Comparison of ENCODE assay signal across 8 mouse cellular contexts in genomic region chr13:63112043-63112597, GRCm38 (mm10).
A peak's percentile ranks its signal among the peaks of the same experiment; 100 is the strongest.
DNase-seq lines count a peak whose midpoint lies in the region; ATAC-seq and TF ChIP-seq lines count a peak whose summit lies in the region.

No protein-coding gene starts in this region.

- H3K4me1 ChIP-seq in lung, embryonic 16.5 days (replicated peaks; ENCODE audit: control insufficient read depth, insufficient read depth, low read length), result peaks cover 55% of the 10 kb centered on the region
- peaks cover 25% of the 10 kb centered on the region for H3K4me1 ChIP-seq in embryonic fibroblast, embryonic 13.5 days (ENCODE audit: control insufficient read depth, insufficient read depth, low read length)
- peaks cover 30% of the 10 kb centered on the region for H3K4me1 ChIP-seq in intestine, embryonic 15.5 days (replicated peaks)
- peaks cover 15% of the 10 kb centered on the region for H3K4me1 ChIP-seq in midbrain, embryonic 15.5 days

- 0 out of 2 replicates have a peak, but pooled peaks have one; percentile 8 for ATAC-seq in lung, embryonic 16.5 days (ENCODE audit: low read depth)
- peak; percentile 46; the same call in 1 of the 2 replicates for ATAC-seq in intestine, embryonic 15.5 days
- no peak for ATAC-seq in midbrain, embryonic 15.5 days (replicated peaks)

- H3K27ac ChIP-seq in lung, embryonic 16.5 days (ENCODE audit: low read length), result peak overlapping the region; percentile 86
- H3K27ac ChIP-seq in embryonic fibroblast, embryonic 13.5 days (ENCODE audit: insufficient read depth, low read length), result peak overlapping the region; percentile 96
- H3K27ac ChIP-seq in intestine, embryonic 15.5 days, result peak overlapping the region; percentile 81
- H3K27ac ChIP-seq in midbrain, embryonic 15.5 days, result peak overlapping the region; percentile 59; the same call in 1 of the 2 replicates

- no peaks in the 10 kb centered on the region for H3K27me3 ChIP-seq in lung, embryonic 16.5 days (ENCODE audit: control insufficient read depth, insufficient read depth, low read depth, low read length)
- H3K27me3 ChIP-seq in intestine, embryonic 15.5 days (replicated peaks), result no peaks in the 10 kb centered on the region
- H3K27me3 ChIP-seq in midbrain, embryonic 15.5 days (replicated peaks), result no peaks in the 10 kb centered on the region

- no peak for TF ChIP-seq CTCF in embryonic fibroblast, embryonic 13.5 days (IDR thresholded peaks at IDR 0.05; ENCODE audit: borderline replicate concordance, insufficient read depth, low read length)

- H3K9ac ChIP-seq in lung, embryonic 16.5 days (ENCODE audit: low read length), result no peak overlapping the region
- H3K9ac ChIP-seq in intestine, embryonic 15.5 days, result no peak overlapping the region
- H3K9ac ChIP-seq in midbrain, embryonic 15.5 days, result no peak overlapping the region

- 44% methylated on average over 4 of the region's 4 CpGs for WGBS in lung, embryonic 16.5 days
- 34% methylated on average over 4 of the region's 4 CpGs for WGBS in intestine, embryonic 15.5 days
- 54% methylated on average over 4 of the region's 4 CpGs for WGBS in midbrain, embryonic 15.5 days

- H3K4me2 ChIP-seq in lung, embryonic 16.5 days (ENCODE audit: low read depth, low read length), result no peak overlapping the region
- H3K4me2 ChIP-seq in intestine, embryonic 15.5 days (replicated peaks), result no peak overlapping the region
- no peak overlapping the region for H3K4me2 ChIP-seq in midbrain, embryonic 15.5 days

- H3K4me3 ChIP-seq in lung, embryonic 16.5 days (ENCODE audit: low read length), result no peak overlapping the region
- H3K4me3 ChIP-seq in embryonic fibroblast, embryonic 13.5 days (ENCODE audit: insufficient read depth, low read length), result no peak overlapping the region
- H3K4me3 ChIP-seq in intestine, embryonic 15.5 days (replicated peaks), result no peak overlapping the region
- no peak overlapping the region for H3K4me3 ChIP-seq in midbrain, embryonic 15.5 days

- no peaks in the 10 kb centered on the region for H3K9me3 ChIP-seq in lung, embryonic 16.5 days (ENCODE audit: control insufficient read depth, low read length)
- no peaks in the 10 kb centered on the region for H3K9me3 ChIP-seq in intestine, embryonic 15.5 days
- no peaks in the 10 kb centered on the region for H3K9me3 ChIP-seq in midbrain, embryonic 15.5 days

- no peak for TF ChIP-seq POLR2A in embryonic fibroblast, embryonic 13.5 days (IDR thresholded peaks at IDR 0.05; ENCODE audit: low read depth, low read length)

- H3K36me3 ChIP-seq in lung, embryonic 16.5 days (ENCODE audit: control insufficient read depth, insufficient read depth, low read length), result no peaks in the 10 kb centered on the region
- no peaks in the 10 kb centered on the region for H3K36me3 ChIP-seq in intestine, embryonic 15.5 days
- H3K36me3 ChIP-seq in midbrain, embryonic 15.5 days (replicated peaks), result no peaks in the 10 kb centered on the region

- no peak for DNase-seq in lung, postnatal 14 days
- DNase-seq in frontal cortex, postnatal 14 days (ENCODE audit: low spot score in 2 of 2), result no peak
- DNase-seq in layer of hippocampus, adult 8-10 months (ENCODE audit: low spot score in 2 of 2), result no peak
- DNase-seq in adrenal gland, postnatal 10 days, result no peak
